Mouse (Mus musculus) common myeloid progenitor, adult 5-6 weeks (primary cell): ENCODE results near the gene Sccpdh. TPM values are rescaled to one million over a fixed set of nuclear protein-coding genes. Genes with fewer than 3 reads are reported as not detected.
"Not testable (repeated sequence)": the region's sequence is repeated elsewhere in the genome, so short reads cannot be mapped to it uniquely, and the experiment has no call there.

Experiments
- ATAC-seq: replicated peaks from 2 replicates; pipeline ENCODE4 v1.8.0; 2016; ENCODE audit warnings: low read depth, mild to moderate bottlenecking, moderate TSS enrichment, inconsistent platforms; ENCODE audit not compliant: poor library complexity, severe bottlenecking
- total RNA-seq: library from RNA; stranded (forward); fragments of 200-1000, 187-1606 nt; gene quantifications from 2 replicates; pipeline ENCODE4 v1.2.3, GENCODE M21; 2017

The Sccpdh gene
- total RNA-seq, 1 experiment from 2014 or later = 29.9 TPM

GRCm38 (mm10) chr1:179666971-179667370, 1.0 kb upstream of the Sccpdh start:
- ATAC-seq = no peak

GRCm38 (mm10) chr1:179667450-179667849, 560 bp upstream of the Sccpdh start:
- ATAC-seq = no peak

DNA sequence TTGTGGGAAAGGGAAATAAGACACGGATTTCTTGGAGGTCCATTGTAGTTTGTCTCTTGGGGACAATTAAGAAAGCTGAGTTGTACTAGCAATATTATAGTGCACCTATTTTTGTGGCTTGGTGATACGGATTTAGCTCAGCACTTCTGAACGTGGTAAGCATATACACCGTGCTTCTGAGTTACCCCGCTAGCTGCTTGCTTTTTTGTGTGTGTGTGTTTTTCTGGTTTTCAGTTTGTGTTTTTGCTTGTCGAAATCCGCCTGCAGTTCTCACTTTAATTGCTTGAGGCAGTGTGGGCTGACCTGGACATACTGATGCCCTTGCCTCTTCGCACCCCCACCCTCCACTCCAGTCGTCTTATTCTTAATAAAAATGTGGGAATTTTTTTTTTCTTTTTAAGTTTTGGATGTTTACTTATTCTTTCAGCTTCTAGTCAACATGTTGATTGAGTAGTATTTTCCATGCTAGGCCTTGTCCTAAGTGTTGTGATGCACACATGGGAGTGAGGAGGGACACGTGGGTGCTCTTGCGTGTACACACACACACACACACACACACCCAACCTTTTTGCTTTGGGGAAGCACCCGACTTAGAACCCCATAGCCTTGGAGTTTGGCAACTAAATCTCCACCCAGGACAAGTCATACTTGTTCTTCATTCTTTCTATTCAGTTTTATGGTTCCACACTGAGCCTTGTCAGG, 977 bp downstream of the Sccpdh start:
- peak; percentile 34; the same call in 1 of the 2 replicates for ATAC-seq

DNA sequence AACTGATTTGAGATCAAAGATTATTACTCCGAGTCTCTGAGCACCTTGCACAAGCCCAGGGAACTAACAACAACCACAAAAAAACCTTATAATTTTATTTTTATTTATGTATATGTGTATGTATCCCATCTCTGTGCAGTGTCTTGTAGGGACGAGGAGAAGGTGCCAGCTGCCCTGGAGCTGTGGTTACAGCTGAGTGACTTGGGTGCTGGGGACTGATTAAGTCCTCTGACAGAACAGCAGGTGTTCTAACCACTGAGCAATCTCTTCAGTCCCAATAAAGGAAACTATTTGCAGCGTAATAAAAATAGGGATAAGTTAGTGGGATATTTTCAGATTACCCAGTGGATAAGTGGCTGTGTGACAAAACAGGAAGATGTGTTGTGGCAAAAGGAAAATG, 6.3 kb downstream of the Sccpdh start:
- ATAC-seq = no peak

DNA sequence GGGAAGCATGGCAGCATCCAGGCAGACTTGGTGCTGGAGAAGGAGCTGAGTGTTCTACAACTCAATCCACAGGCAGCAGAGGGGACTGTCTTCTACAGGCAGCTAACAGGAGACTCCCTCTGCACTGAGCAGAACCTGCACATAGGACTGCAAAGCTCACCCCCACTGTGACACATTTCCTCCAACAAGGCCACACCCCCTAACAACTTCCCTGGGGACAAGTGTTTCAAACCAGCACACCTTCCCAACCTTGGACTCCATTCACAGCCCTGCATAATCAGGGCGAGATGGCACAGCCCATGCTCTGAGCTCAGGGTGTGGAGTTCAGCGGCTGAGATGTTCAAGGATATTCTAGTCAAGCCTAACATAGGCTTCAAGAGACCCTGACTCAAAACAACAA, 9.0 kb downstream of the Sccpdh start:
- ATAC-seq = no peak

DNA sequence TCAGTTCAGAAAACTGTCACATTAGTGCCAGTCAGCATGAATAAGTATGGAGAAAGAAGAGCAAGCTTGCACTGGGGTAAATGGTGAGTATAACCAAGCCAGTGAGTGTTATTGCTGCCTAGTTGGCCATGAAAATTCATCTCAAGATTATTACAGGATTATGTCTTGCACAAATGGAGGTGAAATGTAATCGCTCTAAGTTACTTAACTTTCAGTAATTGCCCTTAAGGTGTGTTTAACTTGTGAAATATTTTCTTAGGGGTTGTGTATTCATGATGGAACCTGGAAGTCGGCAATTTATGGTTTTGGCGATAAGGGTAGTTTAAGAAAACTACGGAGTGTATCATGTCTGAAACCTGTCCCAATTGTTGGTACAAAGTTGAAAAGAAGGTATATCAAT, 11.3 kb downstream of the Sccpdh start:
- ATAC-seq = no peak

DNA sequence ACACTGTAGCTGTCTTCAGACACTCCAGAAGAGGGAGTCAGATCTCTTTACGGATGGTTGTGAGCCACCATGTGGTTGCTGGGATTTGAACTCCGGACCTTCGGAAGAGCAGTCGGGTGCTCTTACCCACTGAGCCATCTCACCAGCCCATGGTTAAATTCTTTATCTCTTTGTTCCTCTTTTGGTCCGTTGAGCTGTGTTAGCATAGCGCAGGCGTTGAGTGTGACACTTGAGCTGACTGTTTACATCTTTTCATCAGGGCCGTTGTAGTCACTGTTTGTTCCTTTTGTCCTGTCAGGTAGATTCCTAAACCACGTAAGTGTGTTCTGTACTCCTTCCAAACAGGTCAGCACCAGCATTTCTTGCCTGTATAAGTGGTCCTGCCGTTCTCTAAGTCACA, 14.7 kb downstream of the Sccpdh start:
- 0 out of 2 replicates have a peak, but pooled peaks have one; percentile 15 for ATAC-seq

DNA sequence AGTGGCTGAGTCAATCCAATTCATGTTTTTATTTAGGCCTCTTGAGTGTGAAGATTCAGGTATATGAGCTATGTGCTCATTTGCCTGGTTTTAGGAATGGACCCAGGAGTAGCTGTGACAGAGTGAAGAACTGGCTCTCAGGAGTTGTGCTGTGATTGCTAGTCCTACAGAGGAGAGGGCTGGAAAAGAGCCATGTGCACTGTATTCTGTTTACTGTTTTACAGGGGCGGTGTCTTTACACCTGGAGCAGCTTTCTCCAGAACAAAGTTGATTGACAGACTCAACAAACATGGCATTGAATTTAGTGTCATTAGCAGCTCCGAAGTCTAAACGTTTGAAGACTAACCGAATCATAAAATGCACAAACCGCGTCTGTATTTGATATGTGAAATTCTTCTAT, 18.3 kb downstream of the Sccpdh start:
- ATAC-seq = no peak

GRCm38 (mm10) chr1:179686781-179687180, 18.8 kb downstream of the Sccpdh start:
- ATAC-seq = no peak

- no peak for ATAC-seq
Observed at GRCm38 (mm10) chr1:179687305-179687704, 19.3 kb downstream of the Sccpdh start.

- no peak for ATAC-seq
Observed at GRCm38 (mm10) chr1:179687966-179688365, 20.0 kb downstream of the Sccpdh start.

GRCm38 (mm10) chr1:179688415-179688814, 20.4 kb downstream of the Sccpdh start:
- ATAC-seq = no peak

GRCm38 (mm10) chr1:179688914-179689313, 20.9 kb downstream of the Sccpdh start:
- ATAC-seq = no peak

DNA sequence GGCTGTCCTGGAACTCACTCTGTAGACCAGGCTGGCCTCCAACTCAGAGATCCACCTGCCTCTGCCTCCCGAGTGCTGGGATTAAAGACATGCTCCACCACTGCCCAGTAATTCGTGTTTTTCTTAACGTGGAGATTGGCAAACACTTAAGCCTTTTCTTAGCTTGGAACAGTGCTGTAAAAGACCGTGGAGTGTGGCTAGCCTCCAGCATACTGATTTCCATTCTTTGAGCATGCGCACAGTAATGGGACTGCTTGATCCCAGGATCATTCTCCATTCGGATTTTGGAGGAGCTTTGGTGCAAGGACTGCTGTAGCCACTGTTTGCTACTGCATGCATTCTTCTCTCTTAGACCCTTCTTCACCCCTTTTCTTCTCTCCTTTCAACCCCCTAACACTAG, 21.5 kb downstream of the Sccpdh start:
- no peak for ATAC-seq

- ATAC-seq = peak; percentile 82
Observed at GRCm38 (mm10) chr1:179704150-179704549, 36.1 kb downstream of the Sccpdh start.

- ATAC-seq = no peak
Observed at GRCm38 (mm10) chr1:179705154-179705553, 37.1 kb downstream of the Sccpdh start.

- ATAC-seq = peak; percentile 63; the same call in 1 of the 2 replicates
Observed at GRCm38 (mm10) chr1:179709390-179709789, 41.4 kb downstream of the Sccpdh start.

DNA sequence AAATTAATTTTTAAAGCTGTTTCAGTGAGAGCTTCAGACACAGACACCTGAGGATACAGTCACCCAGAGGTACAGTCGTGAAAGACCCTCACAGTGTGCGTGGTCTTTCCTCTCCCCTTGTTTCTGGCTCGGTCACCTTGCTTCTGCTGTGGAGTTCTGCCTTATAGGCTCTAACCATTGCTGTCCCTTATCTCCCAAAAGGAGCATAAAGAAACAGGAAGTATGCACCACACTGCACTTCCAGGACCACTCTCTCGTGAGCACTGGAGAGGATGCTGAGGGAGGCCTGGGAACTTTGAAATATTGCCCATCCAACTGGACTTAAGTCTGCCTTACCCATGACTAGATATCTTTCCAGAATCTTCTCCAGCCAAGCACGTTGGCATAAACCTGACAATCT, 42.7 kb downstream of the Sccpdh start:
- peak; percentile 47; the same call in 1 of the 2 replicates for ATAC-seq

DNA sequence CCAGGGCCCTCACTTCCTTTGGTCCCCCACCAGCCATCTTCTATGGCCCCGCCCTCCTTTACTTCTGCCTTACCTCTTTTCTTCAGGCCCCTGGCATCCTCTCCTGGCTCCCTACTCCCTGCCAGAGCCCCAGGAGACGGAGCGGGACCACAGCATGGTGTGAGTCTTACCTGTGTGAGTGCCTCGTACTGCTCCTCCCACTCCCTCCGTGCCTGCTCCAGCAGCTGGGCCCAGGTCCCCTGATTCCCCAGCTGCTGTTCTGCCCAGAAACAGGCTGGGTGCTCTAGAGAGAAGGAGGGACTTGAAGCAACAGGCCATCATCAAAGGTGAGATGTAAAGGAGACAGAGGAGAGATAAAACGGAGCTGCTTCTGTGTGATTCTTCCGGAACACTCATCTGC, 44.6 kb downstream of the Sccpdh start:
- no peak for ATAC-seq

- no peak for ATAC-seq
Observed at GRCm38 (mm10) chr1:179713367-179713766, 45.4 kb downstream of the Sccpdh start.

DNA sequence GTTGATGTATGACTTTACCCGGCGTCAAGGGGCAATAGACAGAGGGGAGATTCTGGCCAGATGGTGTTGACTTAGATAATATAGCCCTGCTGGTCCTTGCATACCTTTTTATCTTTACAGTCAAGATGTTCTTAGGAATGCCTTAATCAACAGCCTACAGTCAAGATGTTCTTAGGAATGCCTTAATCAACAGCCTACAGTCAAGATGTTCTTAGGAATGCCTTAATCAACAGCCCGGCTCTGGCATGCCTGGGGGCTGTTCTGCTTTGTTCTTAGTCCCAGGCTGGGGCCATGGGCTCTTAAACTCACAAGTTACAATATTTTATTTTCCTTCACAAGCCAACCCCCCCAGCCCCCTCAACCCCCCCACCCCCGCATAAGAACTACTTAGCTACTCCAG, 47.3 kb downstream of the Sccpdh start:
- not testable (repeated sequence) for ATAC-seq

DNA sequence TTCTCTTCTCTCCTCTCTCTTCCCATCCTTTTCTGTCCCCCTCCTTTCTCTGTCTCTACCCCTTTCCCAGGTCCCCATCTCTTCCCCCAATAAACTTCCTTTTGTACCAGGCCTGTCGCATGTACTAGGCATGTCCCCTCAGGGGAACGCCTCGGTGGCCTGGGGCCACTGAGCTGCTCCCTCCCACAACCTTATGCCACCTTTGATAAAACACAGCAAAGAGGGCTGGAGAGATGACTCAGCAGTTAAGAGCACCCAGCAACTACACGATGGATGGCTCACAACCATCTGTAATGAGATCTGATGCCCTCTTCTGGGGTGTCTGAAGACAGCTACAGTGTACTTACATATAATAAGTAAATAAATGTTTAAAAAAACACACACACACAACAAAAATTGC, 47.8 kb downstream of the Sccpdh start:
- 0 out of 2 replicates have a peak, but pooled peaks have one; percentile 32 for ATAC-seq
